8 mouse cellular contexts compared by ENCODE assay signal in genomic region chr10:122886055-122886915, GRCm38 (mm10).
DNase-seq lines count a peak whose midpoint lies in the region; ATAC-seq lines count a peak whose summit lies in the region.

No protein-coding gene starts in this region.

- peak overlapping the region; percentile 98 for H3K27ac ChIP-seq in hindbrain, embryonic 13.5 days
- H3K27ac ChIP-seq in liver, embryonic 12.5 days = 0 out of 2 replicates have a peak overlapping the region, but pooled peaks have one; percentile 53

- peak; percentile 51 to 57 for DNase-seq in left cerebral cortex, postnatal 25 days (ENCODE audit: low spot score in 2 of 2)
- DNase-seq in left cerebral cortex, adult 8-10 months (ENCODE audit: low spot score in 2 of 2) = no peak
- peak; percentile 73 for DNase-seq in cerebellum, adult 9-10 months
- DNase-seq in forelimb bud, embryonic 11.5 days (ENCODE audit: low read depth, low spot score) = peak; percentile 79
- peak; percentile 49 for DNase-seq in ovary, postnatal 14 days (ENCODE audit: low spot score)

- H3K4me3 ChIP-seq in hindbrain, embryonic 13.5 days = peak overlapping the region; percentile 15; the same call in 1 of the 2 replicates
- peak overlapping the region; percentile 23; the same call in 1 of the 2 replicates for H3K4me3 ChIP-seq in liver, embryonic 12.5 days

- peak overlapping the region; percentile 43 for H3K4me2 ChIP-seq in hindbrain, embryonic 13.5 days
- H3K4me2 ChIP-seq in liver, embryonic 12.5 days = peak overlapping the region; percentile 51

- intact Hi-C loops in left cerebral cortex, postnatal 25 days (cut with DNase I) = no loop called here

- H3K9me3 ChIP-seq in hindbrain, embryonic 13.5 days = no peaks in the 10 kb centered on the region
- no peaks in the 10 kb centered on the region for H3K9me3 ChIP-seq in liver, embryonic 12.5 days (replicated peaks)

- H3K4me1 ChIP-seq in hindbrain, embryonic 13.5 days (replicated peaks) = peaks cover 93% of the 10 kb centered on the region
- peaks cover 8% of the 10 kb centered on the region; the same call in 1 of the 2 replicates for H3K4me1 ChIP-seq in liver, embryonic 12.5 days

- H3K9ac ChIP-seq in hindbrain, embryonic 13.5 days = peak overlapping the region; percentile 70
- H3K9ac ChIP-seq in liver, embryonic 12.5 days = peak overlapping the region; percentile 44; the same call in 1 of the 2 replicates

- peak; percentile 7; the same call in 1 of the 2 replicates for ATAC-seq in hindbrain, embryonic 13.5 days (ENCODE audit: low FRiP score)
- ATAC-seq in liver, embryonic 12.5 days = peak; percentile 9; the same call in 1 of the 2 replicates
- no peak for ATAC-seq in erythroid progenitor cell, adult 5-6 weeks (replicated peaks; ENCODE audit: low FRiP score, poor library complexity, severe bottlenecking)

- WGBS in hindbrain, embryonic 13.5 days = 7% methylated on average over 25 of the region's 26 CpGs
- 30% methylated on average over 26 of the region's 26 CpGs for WGBS in liver, embryonic 12.5 days (ENCODE audit: insufficient replicate concordance)

- H3K27me3 ChIP-seq in hindbrain, embryonic 13.5 days = no peaks in the 10 kb centered on the region
- no peaks in the 10 kb centered on the region for H3K27me3 ChIP-seq in liver, embryonic 12.5 days (replicated peaks)

- no peaks in the 10 kb centered on the region for H3K36me3 ChIP-seq in hindbrain, embryonic 13.5 days
- no peaks in the 10 kb centered on the region for H3K36me3 ChIP-seq in liver, embryonic 12.5 days

Comparison
In these comparisons a context has a peak if more than half of its experiments do, and no peak if none do; other contexts are left out.
1. DNase-seq: peak in left cerebral cortex, postnatal 25 days (2 of 2), cerebellum, adult 9-10 months (single experiment), forelimb bud, embryonic 11.5 days (single experiment) and ovary, postnatal 14 days (single experiment); none in left cerebral cortex, adult 8-10 months (0 of 2).